Mouse (Mus musculus) lung, postnatal 14 days (tissue): ENCODE results near the gene Ubash3b.

ENCODE experiments used
- DNase-seq: peaks from one replicate; pipeline ENCODE4 v3.0.0; 2021

The Ubash3b gene

DNA sequence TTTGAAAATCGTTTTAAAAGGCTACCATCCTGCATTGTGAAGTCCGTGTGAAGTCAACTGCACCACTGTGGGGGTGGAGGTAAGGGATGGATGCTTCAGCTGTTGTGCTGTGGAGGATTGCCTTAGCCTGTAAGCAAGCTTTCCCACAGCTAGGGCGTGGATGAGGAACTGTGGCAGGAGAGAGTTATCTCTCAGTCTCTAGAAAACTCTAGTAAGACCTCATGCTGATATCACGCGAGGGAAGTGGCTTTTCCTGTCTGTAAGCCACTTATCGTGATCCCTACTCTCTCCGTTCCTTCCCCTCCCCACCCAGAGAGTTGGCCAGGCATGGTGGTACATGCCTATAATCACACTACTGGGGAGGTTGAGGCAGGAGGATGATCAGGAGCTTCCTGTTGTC is 112.2 kb downstream of the Ubash3b start:
- DNase-seq = no peak

DNA sequence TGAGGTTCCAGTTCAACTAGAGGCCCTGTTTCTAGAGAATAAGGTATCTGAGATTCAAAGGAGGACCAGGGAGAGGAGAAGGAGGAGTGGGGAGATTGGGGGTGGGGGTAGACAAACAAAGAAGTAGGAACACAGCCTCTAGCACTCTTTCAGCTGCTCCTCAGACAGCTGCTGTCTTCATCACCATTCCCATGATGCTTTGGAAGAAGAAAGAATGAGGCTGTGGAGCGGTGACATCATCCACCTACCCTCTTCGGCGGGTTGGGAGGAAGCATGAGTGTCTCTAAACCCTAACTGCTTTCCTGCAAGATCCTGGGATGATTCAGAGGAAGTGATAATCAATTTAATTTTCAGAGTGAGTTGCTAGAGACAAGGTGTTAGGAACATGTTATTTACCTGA is 112.7 kb downstream of the Ubash3b start:
- DNase-seq = no peak

DNA sequence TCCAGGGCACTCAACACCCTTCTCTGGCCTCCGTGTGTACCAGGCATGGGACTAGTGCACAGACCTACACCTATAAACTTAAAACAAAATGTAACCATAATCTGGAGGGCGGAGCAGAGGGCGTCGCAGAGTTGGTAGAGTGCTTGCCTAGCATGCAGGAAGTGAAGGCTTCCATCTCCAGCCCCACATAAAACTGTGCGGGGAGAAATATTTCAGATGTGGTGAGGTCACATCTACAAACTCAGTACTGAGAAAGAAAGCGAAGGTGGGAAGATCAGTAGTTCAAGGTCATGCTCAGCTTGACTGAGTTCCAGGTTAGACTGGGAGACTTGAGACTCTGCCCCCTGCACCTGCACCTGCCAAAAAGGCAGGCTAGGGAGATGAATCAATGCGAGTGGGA is 113.3 kb downstream of the Ubash3b start:
- no peak for DNase-seq

DNA sequence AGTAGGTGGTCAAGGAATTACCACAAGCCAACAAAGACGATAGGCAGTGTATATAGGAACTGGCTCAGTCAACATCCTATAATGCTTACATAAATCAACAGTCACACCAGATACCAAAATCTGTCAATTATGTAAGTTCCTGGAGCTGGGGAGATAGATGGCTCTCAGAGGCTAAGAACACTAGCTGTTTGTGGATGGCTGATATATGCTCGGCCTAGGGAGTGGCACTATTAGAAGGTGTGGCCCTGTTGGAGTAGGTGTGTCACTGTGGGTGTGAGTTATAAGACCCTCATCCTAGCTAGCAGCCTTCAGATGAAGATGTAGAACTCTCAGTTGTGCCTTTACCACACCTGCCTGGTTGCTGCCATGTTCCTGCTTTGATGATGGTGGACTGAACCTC is 113.8 kb downstream of the Ubash3b start:
- DNase-seq = no peak

DNA sequence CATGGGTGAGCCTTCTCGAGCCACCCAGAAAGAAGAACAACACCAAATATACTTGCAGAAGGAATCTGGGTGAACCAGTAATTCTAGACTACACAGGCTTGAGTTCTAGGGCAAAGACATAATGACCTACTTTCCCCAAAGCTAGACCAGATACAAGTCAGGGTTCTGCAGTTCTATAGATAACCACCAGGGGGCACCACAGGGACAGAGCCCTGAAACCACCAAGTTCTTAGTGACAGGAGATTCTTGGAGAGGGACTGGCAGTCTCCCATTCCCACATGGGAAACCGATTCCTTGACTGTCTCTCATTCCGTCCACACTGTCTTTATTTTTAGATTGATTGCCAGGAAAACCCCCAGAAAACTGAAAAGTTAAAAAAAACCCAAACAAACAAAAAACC is 116.9 kb downstream of the Ubash3b start:
- peak; percentile 90 for DNase-seq

DNA sequence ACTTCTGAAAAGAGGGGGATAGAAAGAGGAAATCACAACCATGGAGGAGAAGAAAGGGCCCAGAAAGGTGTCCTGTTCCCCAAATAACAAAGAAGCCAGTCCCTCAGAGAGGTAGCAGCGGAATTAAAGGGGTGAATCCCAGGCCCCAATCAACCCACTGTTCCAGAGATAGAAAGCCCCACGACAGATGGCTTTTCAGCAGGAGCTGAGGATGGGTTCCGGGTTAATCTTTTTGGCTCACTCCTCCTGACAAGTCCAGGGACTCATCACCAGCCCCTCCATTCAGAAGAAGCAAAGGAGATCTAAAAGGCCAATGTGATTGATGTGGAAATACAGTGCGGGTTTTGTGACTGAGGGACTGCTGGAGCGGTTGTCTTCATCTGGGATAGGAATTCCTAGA is 117.9 kb downstream of the Ubash3b start:
- no peak for DNase-seq

DNA sequence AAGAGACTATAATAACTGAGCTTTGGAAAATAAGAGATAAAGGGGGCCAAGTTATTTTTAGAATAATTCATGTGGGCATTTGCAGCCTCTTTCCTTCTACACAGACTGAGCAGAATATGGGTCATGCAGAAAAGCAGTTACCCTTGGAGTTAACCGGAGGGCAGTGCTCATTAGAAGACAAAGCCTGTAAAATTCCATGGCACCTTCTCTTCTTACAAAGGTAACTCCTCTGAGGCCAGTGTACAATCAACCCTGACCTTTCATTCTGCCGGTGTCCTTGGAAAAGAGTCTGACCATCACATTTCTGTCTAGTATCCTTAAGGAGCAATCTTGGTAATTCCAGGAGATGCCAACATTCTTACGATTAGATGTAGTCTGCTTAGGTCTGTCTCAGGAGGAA is 120.1 kb downstream of the Ubash3b start:
- DNase-seq = no peak

DNA sequence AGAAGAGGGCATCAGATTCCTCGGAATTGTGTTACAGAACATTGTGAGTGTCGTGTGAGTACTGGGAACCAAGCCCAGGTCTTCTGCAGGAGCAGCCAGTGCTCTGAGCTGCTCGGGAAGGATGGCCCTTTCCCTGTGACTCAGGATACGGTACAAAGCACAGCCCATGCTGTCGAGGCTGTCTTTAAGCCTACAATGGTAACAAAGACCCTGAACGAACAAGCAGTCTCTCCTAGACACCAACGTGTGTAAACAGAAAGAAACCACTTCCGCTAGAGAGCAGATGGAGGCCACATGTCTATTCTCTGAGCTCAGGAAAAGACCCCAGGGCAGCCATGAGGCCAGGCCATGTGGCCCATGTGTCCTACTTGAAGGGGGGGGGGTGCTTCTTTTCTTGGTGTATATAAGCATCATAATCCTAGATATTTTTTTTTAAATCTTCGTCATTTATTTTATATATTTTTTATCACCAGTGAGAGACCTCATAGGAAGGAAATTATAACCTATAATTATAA is 123.3 kb downstream of the Ubash3b start:
- DNase-seq = no peak

DNA sequence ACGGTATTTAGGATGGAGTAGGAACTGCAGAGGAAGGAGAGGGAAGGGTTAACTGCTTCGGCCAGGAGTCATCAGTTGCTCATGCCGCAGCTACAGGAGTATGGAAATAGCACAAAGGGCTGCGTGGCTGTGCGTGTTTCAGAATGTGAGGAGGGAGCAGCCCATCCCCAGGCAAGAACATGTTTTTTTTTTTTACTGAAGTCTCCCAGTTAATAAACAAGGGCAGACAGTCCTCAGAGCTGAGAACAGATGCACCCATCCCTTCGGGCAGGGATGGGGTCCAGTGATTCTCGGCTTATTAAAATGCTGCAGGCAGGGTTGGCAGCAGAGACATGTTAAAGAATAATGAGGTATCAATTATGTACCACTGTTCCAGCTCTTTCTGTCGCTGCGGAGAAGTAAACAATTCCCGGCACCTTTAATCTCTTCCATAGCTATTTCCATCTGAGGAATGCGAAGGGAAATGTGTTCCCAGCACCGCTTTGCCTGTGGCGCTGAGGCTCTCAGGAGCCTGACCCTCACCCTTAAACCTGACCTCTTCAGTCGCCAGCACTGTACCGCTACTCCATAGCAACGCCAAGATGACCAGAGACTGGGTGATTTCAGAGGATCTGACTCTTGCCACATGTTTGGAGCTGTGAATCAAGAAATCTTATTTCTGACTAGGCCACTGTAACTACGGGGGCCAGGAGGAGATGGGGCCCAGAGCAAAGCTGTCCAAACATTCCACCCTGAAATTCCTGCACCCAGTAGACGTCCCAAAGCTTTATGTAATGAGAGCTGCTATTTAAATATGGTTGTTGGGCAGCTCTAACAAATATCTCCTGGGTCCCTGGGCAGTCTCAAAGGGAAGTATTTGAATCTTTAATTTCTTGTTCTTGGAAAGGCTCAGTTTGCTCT is 129.7 kb downstream of the Ubash3b start:
- no peak for DNase-seq

DNA sequence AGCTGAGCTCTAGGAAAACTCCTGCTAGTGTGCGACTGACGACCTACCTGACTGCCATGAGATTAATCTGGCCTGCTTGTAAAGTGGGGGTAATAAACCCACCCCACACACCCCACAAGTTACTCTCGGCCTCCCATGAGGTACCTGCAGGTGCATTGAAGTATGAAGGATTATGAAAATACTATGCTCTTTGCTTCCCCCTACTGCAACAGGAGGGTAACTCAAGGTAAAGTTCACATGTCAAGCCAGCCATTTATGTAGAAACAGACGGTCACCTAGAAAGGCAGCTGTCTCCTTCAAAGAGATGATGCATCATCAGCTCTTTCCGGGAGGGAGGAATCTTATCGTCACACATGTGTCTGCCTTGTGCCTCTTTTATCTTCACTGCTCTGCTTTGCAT is 131.7 kb downstream of the Ubash3b start:
- no peak for DNase-seq

DNA sequence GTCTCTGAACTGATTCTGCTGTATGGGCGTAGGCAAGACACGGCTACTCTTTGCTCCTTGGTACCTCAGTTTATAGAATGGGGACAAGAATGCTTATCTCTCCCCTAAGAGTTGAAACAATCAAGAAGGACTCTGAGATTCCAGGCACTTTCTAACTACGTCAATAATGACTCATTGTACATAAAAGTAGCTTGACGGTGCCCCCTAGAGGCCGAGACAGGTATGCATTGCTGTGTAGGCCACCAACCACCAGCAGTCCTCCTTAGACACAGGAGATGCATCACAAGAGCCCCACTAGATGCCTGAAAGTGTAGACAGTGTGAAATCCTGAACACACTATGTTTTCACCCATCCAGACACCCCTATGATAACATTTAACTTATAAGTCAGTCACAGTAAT is 133.0 kb downstream of the Ubash3b start:
- peak; percentile 65 for DNase-seq

DNA sequence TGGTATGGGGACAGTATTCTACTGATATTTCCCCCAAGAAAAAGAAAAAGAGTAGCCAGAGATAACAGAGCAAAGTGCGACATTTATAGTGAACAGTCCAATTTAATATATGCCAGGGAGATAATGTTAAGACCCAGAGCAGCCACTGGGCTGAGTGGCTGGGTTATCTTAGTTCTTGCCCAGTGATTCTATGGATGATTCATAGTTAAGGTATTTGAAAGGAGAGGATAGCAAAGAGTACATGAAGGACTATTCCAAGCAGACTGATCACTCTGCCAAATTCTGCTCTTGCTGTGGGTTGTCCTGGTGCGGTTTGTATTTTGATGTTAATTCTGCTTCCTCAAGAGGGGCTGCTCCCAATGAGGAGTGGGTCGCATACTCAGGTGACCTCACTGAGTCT is 139.8 kb downstream of the Ubash3b start:
- no peak for DNase-seq

DNA sequence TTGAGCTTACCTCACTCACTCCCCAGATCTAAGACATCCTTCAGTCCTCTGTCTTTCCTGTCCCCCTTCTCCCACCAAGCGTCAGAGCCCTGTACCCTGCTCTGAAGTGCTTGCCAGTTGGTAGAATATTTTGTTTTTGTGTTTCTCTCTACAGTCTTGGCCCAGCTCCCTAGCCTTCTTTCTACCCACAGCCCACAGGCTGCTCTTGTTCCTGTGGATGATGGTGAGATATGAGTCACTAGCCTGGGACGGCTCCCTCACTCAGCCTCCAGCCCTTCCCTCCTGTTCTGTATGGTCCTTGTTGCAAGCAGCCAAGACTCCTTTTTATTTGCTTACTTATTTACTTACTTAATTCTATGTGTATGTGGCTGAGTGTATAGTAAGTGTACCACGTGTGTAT is 141.0 kb downstream of the Ubash3b start:
- no peak for DNase-seq

DNA sequence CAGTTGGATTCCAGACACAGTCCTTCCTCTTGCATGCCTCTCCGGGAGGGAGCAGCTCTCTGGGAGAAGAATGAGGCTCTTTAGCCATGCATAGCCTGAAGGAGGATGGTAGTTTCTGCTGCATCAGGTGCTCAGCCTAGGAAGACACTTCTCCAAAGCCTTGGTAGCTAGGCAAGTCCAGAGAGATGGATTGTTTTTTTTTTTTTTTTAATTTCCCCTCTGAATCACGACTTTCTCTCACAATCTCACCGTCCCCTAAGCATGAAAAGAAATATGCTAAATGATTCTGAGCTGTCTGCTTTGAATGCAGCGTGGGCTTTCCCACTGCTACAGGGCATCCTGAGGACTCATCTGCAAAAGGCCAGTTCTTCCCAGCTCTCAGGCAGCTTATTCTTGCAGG is 147.0 kb downstream of the Ubash3b start:
- no peak for DNase-seq

DNA sequence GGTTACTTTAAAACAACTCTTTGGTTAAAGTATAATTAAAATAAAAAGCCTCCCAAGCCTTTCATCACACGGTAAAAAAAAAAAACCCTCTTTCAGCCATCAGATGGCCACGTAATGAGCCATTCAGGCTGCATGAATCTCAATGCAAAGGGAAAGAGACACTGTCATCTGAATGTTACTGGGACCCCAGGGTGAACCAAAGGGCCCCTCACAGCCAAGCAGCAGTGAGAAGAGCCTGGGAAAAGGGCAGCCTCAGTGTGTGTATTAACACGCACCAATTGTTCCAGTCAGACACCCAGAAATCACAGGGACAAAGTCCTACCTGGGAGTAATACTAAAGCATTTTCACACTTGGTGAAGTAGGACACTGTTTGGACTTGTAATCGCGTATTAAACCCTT is 149.0 kb downstream of the Ubash3b start:
- DNase-seq = no peak

DNA sequence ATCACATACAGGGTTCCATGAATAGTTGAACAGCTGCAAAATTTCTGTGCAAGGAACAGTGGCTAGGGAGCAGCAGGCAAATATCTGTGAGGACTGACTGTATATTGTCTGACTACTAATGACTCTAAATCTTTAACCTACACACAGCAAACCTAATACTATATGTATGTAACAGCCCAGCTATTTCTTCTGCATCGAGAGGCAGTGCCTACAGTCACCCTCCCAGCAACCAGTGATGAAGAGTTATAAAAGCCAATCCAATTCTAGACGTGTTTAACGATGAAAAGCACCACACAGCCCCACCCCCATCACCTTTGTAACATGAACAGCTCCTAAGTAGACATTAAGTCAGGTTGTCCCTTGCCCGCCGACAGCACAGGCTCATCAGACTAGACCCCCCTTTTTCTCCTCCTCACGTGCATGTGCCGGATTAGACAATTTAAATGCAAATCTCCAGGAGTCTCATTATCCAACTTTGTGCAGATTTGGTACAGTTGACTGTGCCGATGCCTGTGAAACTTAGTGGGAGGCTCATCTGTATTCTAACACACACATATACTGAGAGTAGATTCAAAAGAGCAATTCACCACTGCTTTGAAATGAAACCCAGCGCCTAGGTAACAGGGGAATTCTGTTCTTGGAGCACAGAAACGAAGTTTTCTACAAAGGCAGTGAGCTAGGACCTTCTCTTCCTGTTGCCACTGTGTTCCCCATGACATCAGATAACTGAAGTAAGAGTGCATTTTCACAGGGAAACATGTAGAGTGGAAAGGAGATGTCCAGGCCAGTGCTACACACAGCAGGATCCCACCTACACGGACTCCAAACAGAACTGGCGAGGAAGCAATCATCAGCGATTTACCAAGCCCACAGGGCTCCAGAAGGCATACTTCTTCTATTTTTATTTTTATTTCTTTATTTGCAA is 149.7 kb downstream of the Ubash3b start:
- DNase-seq = no peak

DNA sequence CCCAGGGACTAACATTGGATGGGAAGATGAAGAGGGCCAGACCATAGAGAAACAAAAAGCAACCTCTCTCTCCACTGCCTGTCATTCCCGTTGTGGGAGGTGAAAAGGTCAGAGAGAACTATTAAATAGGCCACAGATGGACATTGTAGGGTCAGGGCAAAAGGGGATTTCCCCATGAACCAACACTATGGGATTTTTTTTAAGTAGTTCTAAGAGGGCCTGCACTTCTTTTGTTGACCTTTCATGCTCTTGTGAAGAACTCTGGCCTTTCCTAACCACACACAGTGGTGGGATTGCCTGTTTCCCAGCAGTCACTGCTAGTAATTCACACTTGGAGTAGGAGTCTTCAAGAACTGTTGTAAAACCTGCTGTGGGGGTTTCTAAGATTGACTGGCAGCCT is 153.7 kb downstream of the Ubash3b start:
- DNase-seq = no peak

DNA sequence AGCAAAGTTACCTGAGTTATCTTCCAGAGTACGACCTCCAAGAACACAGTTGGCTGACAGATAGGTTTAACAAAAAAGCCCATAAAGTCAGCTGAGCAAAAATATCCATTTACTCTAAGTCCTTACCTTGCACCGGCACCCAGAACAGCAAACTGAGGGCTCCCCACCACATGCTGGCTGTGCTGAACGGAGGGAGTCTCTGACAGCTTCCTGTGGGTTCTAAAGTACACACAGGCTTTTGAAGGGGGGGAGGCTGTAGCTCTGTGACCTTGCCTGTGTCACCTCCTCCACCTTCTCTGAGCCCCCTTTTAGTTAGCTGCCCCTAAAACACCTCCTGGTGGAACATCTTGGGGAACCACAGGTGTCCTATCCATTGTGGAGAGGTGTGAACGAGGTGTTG is 157.1 kb downstream of the Ubash3b start, which contains the start of gene Crtam:
Gene Crtam, minus strand, starts transcription at position 214 of the 400 bp plus-strand sequence.
- DNase-seq = no peak

DNA sequence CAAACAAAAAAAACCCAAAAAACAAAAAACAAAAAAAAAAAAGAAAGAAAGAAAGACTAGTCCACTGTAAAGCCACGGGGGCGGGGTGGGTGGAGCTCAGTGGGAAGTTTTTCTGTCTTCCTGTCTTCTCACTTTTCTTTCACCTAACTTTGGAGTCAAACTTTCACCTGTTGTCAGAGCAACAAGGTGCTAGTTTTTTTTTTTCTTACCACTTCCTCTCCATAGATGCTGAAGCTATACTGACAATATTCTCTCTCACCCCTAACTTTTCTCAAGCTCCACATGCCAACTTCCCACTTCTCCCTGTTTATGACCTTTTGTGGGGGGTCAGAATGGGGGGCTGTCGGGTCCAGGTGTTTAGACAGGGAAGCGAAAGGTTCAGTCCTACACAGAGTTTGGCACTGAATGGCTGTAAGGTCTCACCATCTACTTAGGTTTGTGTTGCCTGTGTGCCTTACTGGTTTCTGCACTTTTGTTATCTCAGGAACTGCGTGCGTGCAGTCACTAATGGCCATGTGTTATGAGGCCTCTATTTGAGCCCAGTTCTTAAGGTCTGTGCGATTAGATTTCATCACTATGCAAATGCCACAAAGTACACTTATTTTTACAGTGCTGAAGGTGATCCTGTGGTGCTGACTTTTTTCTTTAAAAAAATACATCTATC is 164.2 kb downstream of the Ubash3b start:
- DNase-seq = no peak

DNA sequence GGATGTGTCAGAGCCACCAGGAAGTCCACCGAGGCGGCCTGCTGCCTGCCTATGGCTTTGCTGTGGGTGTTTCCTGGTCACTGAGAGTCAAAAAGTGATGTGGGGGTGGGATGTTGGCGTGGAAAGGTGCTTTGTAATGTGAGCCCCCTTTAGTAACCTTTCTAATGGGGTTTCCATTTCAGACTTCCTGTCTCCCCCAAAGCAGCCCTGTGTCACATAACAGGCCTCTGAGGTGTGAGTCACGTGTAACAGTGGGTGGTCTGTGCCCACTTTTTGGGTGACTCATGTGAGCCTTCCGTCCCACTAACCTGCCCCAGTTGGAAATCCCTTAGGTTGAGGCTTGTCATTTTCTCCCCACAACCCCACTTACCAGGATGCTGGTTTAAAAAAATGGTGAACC is 167.4 kb downstream of the Ubash3b start:
- no peak for DNase-seq

DNA sequence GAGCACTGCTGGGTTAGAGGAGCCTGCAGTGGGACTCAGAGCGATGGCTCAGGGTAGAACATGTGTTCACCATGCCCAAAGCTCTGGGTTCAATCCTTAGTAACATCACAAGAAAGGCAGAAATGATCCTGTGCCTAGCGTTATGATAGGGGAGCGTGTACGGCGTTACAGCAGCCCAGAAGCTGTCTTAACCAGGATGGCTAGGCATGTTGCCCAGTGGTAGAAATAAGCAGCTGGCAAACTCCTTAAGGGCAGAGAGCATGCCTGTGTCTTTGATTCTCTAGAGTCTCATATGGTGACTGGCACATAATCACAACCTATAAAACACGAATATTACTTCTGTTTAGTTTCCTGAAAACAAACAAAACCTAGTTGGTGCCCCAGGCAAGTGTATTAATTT is 170.0 kb downstream of the Ubash3b start:
- no peak for DNase-seq

DNA sequence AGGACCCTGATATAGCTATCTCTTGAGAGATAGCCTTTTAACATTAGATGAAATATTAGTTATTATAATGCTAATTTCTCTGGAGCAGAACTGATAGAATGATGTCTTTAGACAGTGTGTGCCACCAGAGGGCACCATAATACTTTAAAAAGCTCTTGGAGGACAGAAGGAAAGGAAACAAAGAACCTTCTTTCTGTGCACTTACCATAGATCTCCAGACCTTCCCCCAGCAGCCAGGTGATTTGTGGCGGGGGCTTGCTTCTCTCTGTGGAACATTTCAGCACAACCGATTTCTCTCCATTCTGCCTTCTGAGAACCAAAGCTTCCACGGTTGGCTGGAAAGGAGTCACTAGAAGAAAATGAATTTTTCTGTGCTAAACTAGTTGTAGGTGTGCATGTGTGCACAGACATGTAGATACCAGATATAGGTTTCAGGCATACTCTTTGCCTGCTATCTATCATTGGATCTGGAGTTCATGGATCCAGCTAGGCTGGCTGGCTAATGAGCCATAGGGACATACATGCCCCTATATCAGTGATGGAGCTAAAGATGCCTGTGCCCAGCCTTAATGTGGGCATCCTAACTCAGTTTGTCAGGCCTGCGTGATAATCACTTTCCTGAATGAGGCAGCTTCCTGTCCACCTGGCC is 171.4 kb downstream of the Ubash3b start:
- peak; percentile 72 for DNase-seq

DNA sequence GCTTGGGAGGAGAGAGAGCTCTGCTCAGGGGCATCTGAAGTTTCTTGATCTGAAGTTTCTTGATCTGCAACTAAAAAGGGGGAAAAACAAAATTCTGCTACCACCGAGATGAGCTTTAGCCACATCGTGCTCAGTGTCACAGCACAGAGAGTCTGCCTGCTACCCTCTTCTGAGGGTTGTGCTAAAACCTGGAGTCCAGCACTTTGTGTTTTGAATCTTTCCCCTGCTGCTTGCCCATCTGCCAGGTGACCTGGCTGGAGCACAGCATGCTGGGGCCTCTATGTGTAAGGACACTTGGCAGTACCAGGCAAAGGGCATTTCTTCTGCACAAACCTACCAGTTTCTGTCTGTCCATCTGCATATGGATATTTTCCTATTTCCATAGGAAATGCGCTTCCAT is 177.2 kb downstream of the Ubash3b start:
- DNase-seq = no peak
